Mouse (Mus musculus) hindbrain, embryonic 11.5 days (tissue): ENCODE data around the gene Amz1. TPM values are rescaled to one million over a fixed set of nuclear protein-coding genes. Genes with fewer than 3 reads are reported as not detected.
A peak's percentile ranks its signal among the peaks of the same experiment; 100 is the strongest.

Source experiments
- ATAC-seq: fragments of 200-750 bp; cut with Nextera tagmentation; 2 replicates; pipeline ENCODE4 v1.8.0; 2017; ENCODE audit warnings: mild to moderate bottlenecking, moderate TSS enrichment, moderate library complexity; ENCODE audit not compliant: low FRiP score
- DNase-seq: peaks from one replicate; pipeline ENCODE4 v3.0.0-alpha.2; 2015; ENCODE audit warnings: low spot score
- H3K27ac ChIP-seq: fragments of 300-500 bp; sonication (generic); 2 replicates; pipeline ENCODE4 v1.5.1; 2014; ENCODE audit warnings: mild to moderate bottlenecking, low read depth, low read length
- H3K27me3 ChIP-seq: fragments of 300-500 bp; sonication (generic); 2 replicates; pipeline ENCODE4 v1.6.1; 2014; ENCODE audit warnings: mild to moderate bottlenecking, low read length, moderate library complexity, mixed read lengths; ENCODE audit not compliant: control insufficient read depth, insufficient read depth
- H3K36me3 ChIP-seq: fragments of 300-500 bp; sonication (generic); 2 replicates; pipeline ENCODE4 v1.6.1; 2014; ENCODE audit warnings: mild to moderate bottlenecking, low read length, moderate library complexity, mixed read lengths; ENCODE audit not compliant: control insufficient read depth, insufficient read depth
- H3K4me1 ChIP-seq: fragments of 300-500 bp; sonication (generic); replicated peaks from 2 replicates; pipeline ENCODE4 v1.6.1; 2014; ENCODE audit warnings: low read length, mixed read lengths; ENCODE audit not compliant: control insufficient read depth, insufficient read depth
- H3K4me2 ChIP-seq: fragments of 300-500 bp; sonication (generic); replicated peaks from 2 replicates; pipeline ENCODE4 v1.6.1; 2014; ENCODE audit warnings: mild to moderate bottlenecking, low read depth, low read length
- H3K4me3 ChIP-seq: fragments of 300-500 bp; sonication (generic); 2 replicates; pipeline ENCODE4 v1.5.1; 2014; ENCODE audit warnings: low read depth, low read length
- H3K9ac ChIP-seq: fragments of 300-500 bp; sonication (generic); 2 replicates; pipeline ENCODE4 v1.6.1; 2014; ENCODE audit warnings: low read depth, low read length
- H3K9me3 ChIP-seq: fragments of 300-500 bp; sonication (generic); 2 replicates; pipeline ENCODE4 v1.6.1; 2016; ENCODE audit warnings: low read length; ENCODE audit not compliant: control insufficient read depth
- WGBS: fragments of 180-500 bp; shearing (Covaris S2); extraction: QIAGEN DNeasy Blood & Tissue Kit; methylation state at CpG from one replicate; pipeline ENCODE4 v1.1.7; 2014; 5-methylcytosine and 5-hydroxymethylcytosine counted together
- polyA plus RNA-seq: library from polyadenylated mRNA; unstranded; fragments of >200 nt; fragmentation: Nextera tagmentation; extraction: Ambion mirVana; gene quantifications from 2 replicates; pipeline ENCODE4 v1.2.1, GENCODE M21; 2014

Gene Amz1
- polyA plus RNA-seq, 1 experiment from 2014 or later = 1.5 TPM

- peak overlapping the region; percentile 75 for H3K9ac ChIP-seq
- 65% methylated on average over 7 of the region's 7 CpGs for WGBS
- H3K4me1 ChIP-seq = peaks cover 4% of the 10 kb centered on the region; the same call in 1 of the 2 replicates
- H3K27ac ChIP-seq = no peak overlapping the region; the same call in 1 of the 2 replicates
- no peaks in the 10 kb centered on the region for H3K36me3 ChIP-seq
- H3K4me2 ChIP-seq = peak overlapping the region; percentile 80
- ATAC-seq = no peak
- peak overlapping the region; percentile 61 for H3K4me3 ChIP-seq
- H3K27me3 ChIP-seq = no peaks in the 10 kb centered on the region
- H3K9me3 ChIP-seq = no peaks in the 10 kb centered on the region
- peak; percentile 14 for DNase-seq
These were observed 18.3 kb upstream of the Amz1 start for GRCm38 (mm10) chr5:140705501-140706171.

DNA sequence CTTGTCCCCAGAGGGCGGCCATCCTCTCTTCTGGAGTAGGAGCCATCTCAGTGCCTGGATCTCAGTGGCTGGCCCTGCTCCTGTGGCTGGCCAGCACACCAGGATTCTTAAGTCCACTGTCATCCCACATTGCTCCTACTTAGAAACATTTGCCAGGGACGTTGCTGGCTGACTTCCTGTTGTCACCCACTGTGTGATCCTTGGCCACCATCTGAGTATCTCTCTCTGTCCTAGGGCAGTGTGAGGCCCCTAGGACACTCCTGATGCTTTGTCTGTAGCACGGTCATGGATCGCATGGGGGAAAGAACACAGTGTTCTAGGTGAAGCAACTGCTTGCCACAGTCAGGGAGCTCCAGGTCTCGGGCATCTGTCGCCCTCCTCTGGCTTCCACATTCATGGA, 13.6 kb upstream of the Amz1 start:
- Histone ChIP-seq H3K9ac (no peak overlapping the region), H3K36me3 (no peaks in the 10 kb centered on the region), H3K4me2 (no peak overlapping the region), H3K27ac (no peak overlapping the region), H3K4me3 (no peak overlapping the region), H3K9me3 (no peaks in the 10 kb centered on the region), H3K27me3 (no peaks in the 10 kb centered on the region), H3K4me1 (0 out of 2 replicates have a peak, but pooled peaks cover 2% of the 10 kb centered on the region)
- 92% methylated on average over 6 of the region's 6 CpGs for WGBS
- ATAC-seq = no peak
- DNase-seq = no peak

DNA sequence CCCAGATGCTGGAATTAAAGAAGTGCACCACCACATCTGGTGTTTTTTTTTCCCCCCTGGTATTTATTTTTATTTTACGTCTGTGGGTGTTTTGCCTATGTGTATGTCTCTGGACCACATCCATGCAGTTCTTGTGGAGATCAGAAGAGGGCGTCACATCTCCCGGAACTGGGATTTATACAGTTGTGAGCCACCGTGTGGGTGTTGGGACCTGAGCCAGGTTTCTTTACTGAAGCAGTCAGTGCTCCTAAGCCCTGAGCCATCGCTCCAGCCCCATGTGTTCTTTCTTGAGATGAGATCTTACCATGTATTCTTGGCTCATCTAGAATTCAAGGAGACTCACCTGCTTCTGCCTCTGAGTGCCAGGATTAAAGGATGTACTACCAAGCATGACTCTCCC, 12.9 kb upstream of the Amz1 start:
- H3K4me3 ChIP-seq = no peak overlapping the region
- DNase-seq (no peak), ATAC-seq (no peak)
- no peak overlapping the region for H3K27ac ChIP-seq
- H3K9ac ChIP-seq = no peak overlapping the region
- no peaks in the 10 kb centered on the region for H3K4me1 ChIP-seq
- no peak overlapping the region for H3K4me2 ChIP-seq
- H3K9me3 ChIP-seq = no peaks in the 10 kb centered on the region
- WGBS = 87% methylated on average over 5 of the region's 5 CpGs
- H3K36me3 ChIP-seq = no peaks in the 10 kb centered on the region
- no peaks in the 10 kb centered on the region for H3K27me3 ChIP-seq

DNA sequence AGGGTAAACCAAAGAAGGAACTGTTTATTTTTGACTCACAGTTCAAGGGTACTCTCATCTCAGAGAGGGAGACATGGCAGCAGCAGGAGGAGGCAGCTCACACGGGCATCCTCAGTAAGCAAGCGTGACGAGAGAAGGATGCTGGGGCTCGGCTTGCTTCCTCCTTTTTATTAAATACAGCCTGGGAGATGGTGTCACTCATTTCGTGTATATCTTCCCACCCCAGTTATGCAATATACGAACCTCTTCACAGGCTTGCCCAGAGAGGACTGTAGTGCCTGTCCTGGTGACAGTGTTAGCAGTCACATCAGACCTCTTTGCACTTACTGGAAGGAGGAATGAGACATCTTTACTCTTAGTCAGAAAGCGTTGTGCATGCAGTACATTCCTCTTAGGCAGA, 3.2 kb upstream of the Amz1 start:
- Histone ChIP-seq H3K36me3 (peaks cover 3% of the 10 kb centered on the region; the same call in 1 of the 2 replicates), H3K4me2 (no peak overlapping the region), H3K27me3 (no peaks in the 10 kb centered on the region), H3K9me3 (no peaks in the 10 kb centered on the region), H3K9ac (no peak overlapping the region), H3K27ac (no peak overlapping the region), H3K4me3 (no peak overlapping the region), H3K4me1 (no peaks in the 10 kb centered on the region)
- ATAC-seq (no peak), DNase-seq (no peak)
- 82% methylated on average over 7 of the region's 7 CpGs for WGBS

DNA sequence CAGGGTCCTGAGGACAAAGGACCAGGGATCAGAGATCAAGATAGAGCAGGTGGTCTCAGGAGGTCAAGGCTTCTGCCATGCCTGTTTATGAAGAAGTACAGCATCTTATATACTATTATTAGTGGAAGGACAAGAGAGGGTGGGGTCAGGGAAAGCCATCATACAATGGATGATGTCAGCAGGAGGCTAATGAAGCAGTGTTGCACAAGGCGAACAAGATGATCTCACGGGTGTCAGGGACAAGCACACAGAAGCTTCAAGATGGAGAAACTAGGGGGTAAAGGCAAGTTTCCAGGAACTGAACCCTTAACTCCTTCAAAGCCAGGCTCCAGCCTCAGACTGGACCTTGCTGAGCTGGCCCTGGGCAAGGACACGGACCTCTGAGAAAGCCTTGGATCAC, 1.8 kb upstream of the Amz1 start:
- Histone ChIP-seq H3K36me3 (peaks cover 3% of the 10 kb centered on the region; the same call in 1 of the 2 replicates), H3K4me3 (no peak overlapping the region), H3K4me1 (no peaks in the 10 kb centered on the region), H3K9me3 (no peaks in the 10 kb centered on the region), H3K27me3 (no peaks in the 10 kb centered on the region), H3K27ac (no peak overlapping the region), H3K4me2 (no peak overlapping the region), H3K9ac (no peak overlapping the region)
- no peak for ATAC-seq
- 82% methylated on average over 3 of the region's 3 CpGs for WGBS
- DNase-seq = no peak

DNA sequence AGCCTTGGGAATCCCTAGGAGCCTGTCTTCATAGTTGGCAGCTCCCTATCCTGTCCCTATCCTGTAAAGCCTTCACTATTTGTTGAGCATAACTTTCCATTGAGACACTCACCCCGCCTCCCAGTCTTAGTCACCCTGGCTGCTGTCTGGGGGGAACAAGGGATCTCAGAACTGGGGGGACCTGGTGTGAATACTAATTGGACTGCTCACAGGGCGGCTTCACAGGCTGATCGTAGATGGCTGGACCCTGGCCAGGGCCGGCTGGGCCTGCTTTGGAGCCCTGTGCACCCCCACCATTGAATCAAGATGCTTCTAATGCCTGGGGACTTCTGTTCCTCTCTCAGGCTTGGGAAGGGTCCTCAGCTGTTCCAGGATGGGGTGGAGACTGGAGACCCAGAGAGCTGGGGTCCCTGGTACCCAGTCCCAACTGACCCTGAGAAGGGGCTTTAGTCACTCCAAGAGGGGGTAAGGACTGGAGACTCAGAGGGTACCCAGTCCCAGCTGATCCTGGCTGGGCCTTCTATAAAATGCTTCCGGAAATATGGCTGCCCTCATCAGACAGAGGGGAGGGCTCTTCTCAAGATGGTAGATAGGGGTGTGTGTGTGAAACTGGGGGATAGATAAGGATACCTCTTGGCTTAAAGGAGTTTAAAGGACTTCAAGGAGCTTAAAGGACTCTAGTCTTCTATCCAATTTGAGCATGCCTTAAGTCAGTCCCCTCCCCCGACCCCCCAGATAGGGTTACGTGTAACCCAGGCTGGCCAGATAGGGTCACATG, 2.3 kb downstream of the Amz1 start:
- Histone ChIP-seq H3K4me3 (no peak overlapping the region), H3K9ac (no peak overlapping the region), H3K4me2 (no peak overlapping the region), H3K36me3 (no peaks in the 10 kb centered on the region), H3K27ac (no peak overlapping the region), H3K4me1 (no peaks in the 10 kb centered on the region), H3K9me3 (no peaks in the 10 kb centered on the region), H3K27me3 (no peaks in the 10 kb centered on the region)
- ATAC-seq (peak; percentile 40), DNase-seq (no peak)
- 81% methylated on average over 7 of the region's 7 CpGs for WGBS

- H3K27ac ChIP-seq = no peak overlapping the region
- H3K9ac ChIP-seq = no peak overlapping the region
- H3K4me2 ChIP-seq = no peak overlapping the region
- ATAC-seq = no peak
- DNase-seq = no peak
- H3K27me3 ChIP-seq = no peaks in the 10 kb centered on the region
- H3K9me3 ChIP-seq = no peaks in the 10 kb centered on the region
- no peak overlapping the region for H3K4me3 ChIP-seq
- no peaks in the 10 kb centered on the region for H3K4me1 ChIP-seq
- WGBS = 85% methylated on average over 17 of the region's 17 CpGs
- H3K36me3 ChIP-seq = no peaks in the 10 kb centered on the region
These were observed 3.2 kb downstream of the Amz1 start for GRCm38 (mm10) chr5:140726946-140727740.

GRCm38 (mm10) chr5:140731040-140731797, 7.3 kb downstream of the Amz1 start:
- Histone ChIP-seq H3K36me3 (no peaks in the 10 kb centered on the region), H3K27me3 (peaks cover 12% of the 10 kb centered on the region; the same call in 1 of the 2 replicates), H3K27ac (no peak overlapping the region), H3K4me3 (no peak overlapping the region), H3K4me1 (peaks cover 4% of the 10 kb centered on the region; the same call in 1 of the 2 replicates), H3K9me3 (no peaks in the 10 kb centered on the region), H3K9ac (no peak overlapping the region), H3K4me2 (no peak overlapping the region)
- WGBS = 89% methylated on average over 11 of the region's 11 CpGs
- DNase-seq (no peak), ATAC-seq (no peak)
